Mouse (Mus musculus): ENCODE measurements around the gene Nudt6. TPM values are rescaled to one million over a fixed set of nuclear protein-coding genes. Genes with fewer than 3 reads are reported as not detected.
A peak's percentile ranks its signal among the peaks of the same experiment; 100 is the strongest.

Gene Nudt6
- polyA plus RNA-seq, 1 experiment from 2014 or later, result 7.1 TPM

DNA sequence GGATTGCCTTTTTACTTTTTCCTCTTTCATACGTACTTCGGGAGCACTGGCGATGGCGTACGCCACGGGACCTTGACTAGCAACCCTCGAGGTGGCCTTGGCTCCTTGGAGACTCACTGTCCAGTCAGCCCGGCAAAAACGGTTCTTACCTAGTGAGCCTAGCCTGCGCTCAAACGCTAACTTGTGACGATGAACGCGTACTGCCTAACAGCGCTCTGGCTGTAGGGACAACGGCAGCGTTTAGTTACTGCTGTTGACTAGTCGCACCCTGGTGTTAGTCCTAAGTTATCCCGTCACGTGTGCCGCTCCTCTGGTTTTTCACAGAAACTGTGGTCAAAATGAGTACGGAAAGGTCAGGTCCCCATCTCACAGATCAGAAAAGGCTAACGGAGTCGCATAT lies 630 bp upstream of the Nudt6 start:
- Histone ChIP-seq H3K27ac (ENCODE audit: low read length) (peak overlapping the region; percentile 93), H3K9me3 (ENCODE audit: control insufficient read depth, low read depth, low read length) (no peaks in the 10 kb centered on the region), H3K27me3 (ENCODE audit: control insufficient read depth, insufficient read depth, low read length) (no peaks in the 10 kb centered on the region), H3K9ac (replicated peaks; ENCODE audit: low read depth, low read length) (peak overlapping the region; percentile 69), H3K36me3 (ENCODE audit: control insufficient read depth, insufficient read depth, low read length) (peaks cover 8% of the 10 kb centered on the region; the same call in 1 of the 2 replicates), H3K4me2 (replicated peaks; ENCODE audit: low read depth, low read length) (peak overlapping the region; percentile 83), H3K4me1 (ENCODE audit: control insufficient read depth, insufficient read depth, low read length) (peaks cover 12% of the 10 kb centered on the region), H3K4me3 (ENCODE audit: low read depth, low read length) (peak overlapping the region; percentile 94)
- WGBS, result under 1% methylated on average over 24 of the region's 24 CpGs
- no peak for ATAC-seq (ENCODE audit: insufficient number of reproducible peaks, insufficient read depth, low FRiP score, low read depth)

DNA sequence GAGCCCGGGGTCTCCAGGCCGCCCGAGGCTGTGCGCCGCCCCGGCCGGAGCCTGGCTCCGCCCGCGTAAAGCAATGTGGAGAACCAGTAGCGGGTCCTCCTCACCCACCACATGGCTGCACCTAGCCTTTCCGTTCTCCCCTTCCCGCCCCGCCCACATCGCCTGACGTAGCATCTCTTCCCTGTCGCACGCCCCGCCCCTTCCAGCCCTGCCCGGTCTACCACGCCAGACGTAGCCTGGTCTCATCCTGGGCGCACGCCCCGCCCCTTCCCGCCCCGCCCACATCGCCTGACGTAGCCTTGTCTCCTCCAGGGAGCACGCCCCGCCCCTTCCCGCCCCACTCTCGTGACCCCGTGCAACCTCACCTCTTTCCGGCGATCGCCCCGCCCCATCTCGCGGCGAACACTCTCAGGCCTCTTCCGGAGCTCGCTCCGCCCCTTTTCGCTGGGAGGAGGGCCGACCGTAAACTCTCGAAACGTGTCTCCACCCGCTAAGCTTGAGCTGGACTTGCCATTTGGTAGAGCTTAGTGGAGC lies 486 bp downstream of the Nudt6 start, which contains the start of gene Spata5:
TSS of gene Spata5 (plus strand) at position 439 of the 534 bp plus-strand sequence.
- peak; percentile 95 for ATAC-seq (ENCODE audit: insufficient number of reproducible peaks, insufficient read depth, low FRiP score, low read depth)

DNA sequence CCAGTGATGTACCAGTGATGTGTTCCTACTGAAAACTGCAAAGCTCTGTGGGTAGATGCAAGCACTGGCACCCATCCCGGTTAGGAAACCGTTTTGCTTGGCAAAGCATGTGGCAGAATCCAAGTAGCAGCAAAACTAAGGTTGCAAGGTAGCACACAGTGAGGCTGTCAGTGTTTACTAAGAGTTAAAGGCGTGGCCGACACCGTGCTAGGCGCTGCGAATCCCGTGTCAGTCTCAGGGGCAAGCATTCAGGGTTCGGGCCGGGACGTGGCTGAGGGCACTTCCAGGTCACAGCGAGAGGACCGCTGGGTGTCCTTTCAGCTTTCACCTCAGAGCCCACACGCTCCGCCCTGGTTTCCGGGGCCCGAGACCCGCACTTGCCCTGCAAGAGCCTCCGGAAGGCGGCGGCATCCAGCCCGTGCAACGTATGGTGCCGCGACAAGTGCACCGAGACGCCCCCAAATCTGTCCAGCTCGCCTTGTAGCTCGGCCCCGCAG lies 1.0 kb downstream of the Nudt6 start:
- Histone ChIP-seq H3K9ac (replicated peaks; ENCODE audit: low read depth, low read length) (peak overlapping the region; percentile 49), H3K4me1 (ENCODE audit: control insufficient read depth, insufficient read depth, low read length) (peaks cover 12% of the 10 kb centered on the region), H3K36me3 (ENCODE audit: control insufficient read depth, insufficient read depth, low read length) (no peaks in the 10 kb centered on the region), H3K4me2 (replicated peaks; ENCODE audit: low read depth, low read length) (peak overlapping the region; percentile 84), H3K27me3 (ENCODE audit: control insufficient read depth, insufficient read depth, low read length) (no peaks in the 10 kb centered on the region), H3K4me3 (ENCODE audit: low read depth, low read length) (peak overlapping the region; percentile 54), H3K27ac (ENCODE audit: low read length) (peak overlapping the region; percentile 77), H3K9me3 (ENCODE audit: control insufficient read depth, low read depth, low read length) (no peaks in the 10 kb centered on the region)
- ATAC-seq (ENCODE audit: insufficient number of reproducible peaks, insufficient read depth, low FRiP score, low read depth), result no peak; the same call in 1 of the 2 replicates
- under 1% methylated on average over 30 of the region's 30 CpGs for WGBS

More for the DNA sequence above, 486 bp downstream of the Nudt6 start, which contains the start of gene Spata5:
- peaks cover 12% of the 10 kb centered on the region for H3K4me1 ChIP-seq (ENCODE audit: control insufficient read depth, insufficient read depth, low read length)
- peak within 1 kb of the TSS; percentile 69 for H3K9ac ChIP-seq (replicated peaks; ENCODE audit: low read depth, low read length)
- 0 out of 2 replicates have a peak, but pooled peaks cover under 1% of the 10 kb centered on the region for H3K36me3 ChIP-seq (ENCODE audit: control insufficient read depth, insufficient read depth, low read length)
- H3K9me3 ChIP-seq (ENCODE audit: control insufficient read depth, low read depth, low read length), result no peaks in the 10 kb centered on the region
- H3K4me2 ChIP-seq (replicated peaks; ENCODE audit: low read depth, low read length), result peak within 1 kb of the TSS; percentile 84
- under 1% methylated on average over 48 of the region's 50 CpGs for WGBS
- H3K27ac ChIP-seq (ENCODE audit: low read length), result peak within 1 kb of the TSS; percentile 93
- peak within 1 kb of the TSS; percentile 94 for H3K4me3 ChIP-seq (ENCODE audit: low read depth, low read length)
- no peaks in the 10 kb centered on the region for H3K27me3 ChIP-seq (ENCODE audit: control insufficient read depth, insufficient read depth, low read length)

DNA sequence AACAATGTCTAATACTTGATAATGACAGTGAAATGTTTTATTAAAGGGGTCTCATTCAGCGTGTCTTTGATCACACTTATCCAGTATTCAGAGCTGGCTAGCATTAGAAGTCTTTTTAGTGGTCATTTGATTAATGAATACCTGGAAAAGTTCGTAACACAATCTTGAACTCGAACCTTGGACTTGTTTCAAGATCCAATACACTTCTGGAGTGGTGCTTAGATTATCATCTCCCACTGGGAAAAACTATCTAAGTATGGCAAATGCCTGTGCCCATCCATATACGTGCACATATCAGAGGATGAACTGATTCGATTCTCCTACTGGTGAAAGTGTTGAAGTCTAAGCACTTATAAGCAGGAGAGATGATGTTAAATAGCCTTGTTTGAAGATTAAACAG lies 1.7 kb downstream of the Nudt6 start:
- 72% methylated on average over 5 of the region's 5 CpGs for WGBS
- peaks cover 12% of the 10 kb centered on the region for H3K4me1 ChIP-seq (ENCODE audit: control insufficient read depth, insufficient read depth, low read length)
- H3K9ac ChIP-seq (replicated peaks; ENCODE audit: low read depth, low read length), result no peak overlapping the region
- peak overlapping the region; percentile 84 for H3K4me2 ChIP-seq (replicated peaks; ENCODE audit: low read depth, low read length)
- H3K9me3 ChIP-seq (ENCODE audit: control insufficient read depth, low read depth, low read length), result no peaks in the 10 kb centered on the region
- no peaks in the 10 kb centered on the region for H3K27me3 ChIP-seq (ENCODE audit: control insufficient read depth, insufficient read depth, low read length)
- H3K27ac ChIP-seq (ENCODE audit: low read length), result peak overlapping the region; percentile 77; the same call in 1 of the 2 replicates
- H3K36me3 ChIP-seq (ENCODE audit: control insufficient read depth, insufficient read depth, low read length), result no peaks in the 10 kb centered on the region
- H3K4me3 ChIP-seq (ENCODE audit: low read depth, low read length), result peak overlapping the region; percentile 54; the same call in 1 of the 2 replicates
- no peak for ATAC-seq (ENCODE audit: insufficient number of reproducible peaks, insufficient read depth, low FRiP score, low read depth)

DNA sequence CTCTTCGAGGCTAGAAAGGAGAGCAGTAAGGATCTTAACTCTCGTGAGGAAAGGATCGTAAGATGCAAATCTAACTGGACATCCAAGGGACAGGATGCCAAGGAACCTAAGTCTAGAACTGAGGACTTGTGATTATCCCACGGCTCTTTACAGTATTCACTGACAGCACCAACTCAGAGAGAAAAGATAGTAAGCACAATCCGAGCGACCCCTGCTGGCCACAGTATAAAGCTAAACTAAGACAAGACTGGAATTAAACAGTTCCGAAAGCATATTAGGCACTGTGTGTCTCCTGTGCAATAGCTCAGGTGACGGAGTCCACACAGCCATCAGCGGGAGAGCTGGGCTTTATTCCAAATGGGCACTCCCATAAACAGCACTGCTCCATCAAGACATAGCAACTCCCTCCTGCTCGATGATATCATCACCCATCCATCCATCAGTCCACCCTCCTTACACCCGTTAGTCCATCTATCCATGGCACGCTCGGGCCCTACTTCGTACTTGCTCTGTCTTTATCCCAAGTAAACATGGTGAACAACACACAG lies 5.5 kb downstream of the Nudt6 start:
- Histone ChIP-seq H3K27ac (ENCODE audit: low read length) (no peak overlapping the region), H3K27me3 (ENCODE audit: control insufficient read depth, insufficient read depth, low read length) (no peaks in the 10 kb centered on the region), H3K9ac (replicated peaks; ENCODE audit: low read depth, low read length) (no peak overlapping the region), H3K9me3 (ENCODE audit: control insufficient read depth, low read depth, low read length) (no peaks in the 10 kb centered on the region), H3K4me2 (replicated peaks; ENCODE audit: low read depth, low read length) (no peak overlapping the region), H3K4me1 (ENCODE audit: control insufficient read depth, insufficient read depth, low read length) (peaks cover 5% of the 10 kb centered on the region; the same call in 1 of the 2 replicates), H3K36me3 (ENCODE audit: control insufficient read depth, insufficient read depth, low read length) (no peaks in the 10 kb centered on the region), H3K4me3 (ENCODE audit: low read depth, low read length) (no peak overlapping the region)
- ATAC-seq (ENCODE audit: insufficient number of reproducible peaks, insufficient read depth, low FRiP score, low read depth), result no peak
- WGBS, result 47% methylated on average over 14 of the region's 14 CpGs

DNA sequence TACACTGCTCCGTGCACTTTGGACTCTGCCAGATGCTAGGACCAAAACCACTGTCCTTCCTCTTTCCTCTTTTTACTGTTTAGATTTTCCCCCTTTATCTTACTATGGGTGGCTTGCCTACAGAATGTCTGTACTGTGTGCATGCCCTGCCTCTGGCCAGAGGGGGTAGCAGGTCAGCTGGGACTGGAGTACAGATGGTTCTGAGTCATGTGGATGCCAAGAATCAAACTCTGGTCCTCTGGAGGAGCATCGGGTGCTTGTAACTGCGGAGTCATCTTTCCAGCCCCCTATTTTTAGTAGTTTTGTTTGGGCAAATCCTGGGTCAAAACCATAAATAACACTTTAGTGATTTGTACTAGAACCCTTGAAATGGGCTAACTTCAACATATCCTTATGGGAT lies 6.6 kb downstream of the Nudt6 start:
- Histone ChIP-seq H3K27me3 (ENCODE audit: control insufficient read depth, insufficient read depth, low read length) (no peaks in the 10 kb centered on the region), H3K4me3 (ENCODE audit: low read depth, low read length) (no peak overlapping the region), H3K4me1 (ENCODE audit: control insufficient read depth, insufficient read depth, low read length) (peaks cover under 1% of the 10 kb centered on the region; the same call in 1 of the 2 replicates), H3K4me2 (replicated peaks; ENCODE audit: low read depth, low read length) (no peak overlapping the region), H3K9ac (replicated peaks; ENCODE audit: low read depth, low read length) (no peak overlapping the region), H3K9me3 (ENCODE audit: control insufficient read depth, low read depth, low read length) (no peaks in the 10 kb centered on the region), H3K27ac (ENCODE audit: low read length) (no peak overlapping the region), H3K36me3 (ENCODE audit: control insufficient read depth, insufficient read depth, low read length) (no peaks in the 10 kb centered on the region)
- ATAC-seq (ENCODE audit: insufficient number of reproducible peaks, insufficient read depth, low FRiP score, low read depth), result no peak
- 86% methylated on average over 3 of the region's 3 CpGs for WGBS

DNA sequence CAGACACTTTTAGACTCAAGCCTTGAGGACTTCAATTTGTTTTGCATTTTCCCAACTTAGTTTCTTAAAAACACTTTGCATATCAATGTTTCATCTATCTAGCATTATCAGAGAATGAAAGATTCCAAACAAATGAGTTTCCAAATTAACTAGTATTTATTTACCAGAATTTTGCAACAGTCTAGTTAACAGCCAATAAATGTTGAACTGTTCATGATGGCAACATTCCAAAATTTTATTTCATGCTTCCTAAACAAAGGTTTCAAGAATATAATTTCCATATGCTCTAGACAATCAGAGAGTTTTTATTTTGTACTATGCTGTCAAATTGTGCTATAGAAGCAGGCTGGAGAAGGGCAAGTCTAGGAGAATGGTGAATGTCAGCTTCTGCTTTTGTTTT lies 12.4 kb downstream of the Nudt6 start:
- no peak for ATAC-seq (ENCODE audit: insufficient number of reproducible peaks, insufficient read depth, low FRiP score, low read depth)
- Histone ChIP-seq H3K9ac (replicated peaks; ENCODE audit: low read depth, low read length) (no peak overlapping the region), H3K4me3 (ENCODE audit: low read depth, low read length) (no peak overlapping the region), H3K27me3 (ENCODE audit: control insufficient read depth, insufficient read depth, low read length) (no peaks in the 10 kb centered on the region), H3K4me2 (replicated peaks; ENCODE audit: low read depth, low read length) (no peak overlapping the region), H3K36me3 (ENCODE audit: control insufficient read depth, insufficient read depth, low read length) (no peaks in the 10 kb centered on the region), H3K27ac (ENCODE audit: low read length) (no peak overlapping the region), H3K9me3 (ENCODE audit: control insufficient read depth, low read depth, low read length) (no peaks in the 10 kb centered on the region), H3K4me1 (ENCODE audit: control insufficient read depth, insufficient read depth, low read length) (no peaks in the 10 kb centered on the region)

DNA sequence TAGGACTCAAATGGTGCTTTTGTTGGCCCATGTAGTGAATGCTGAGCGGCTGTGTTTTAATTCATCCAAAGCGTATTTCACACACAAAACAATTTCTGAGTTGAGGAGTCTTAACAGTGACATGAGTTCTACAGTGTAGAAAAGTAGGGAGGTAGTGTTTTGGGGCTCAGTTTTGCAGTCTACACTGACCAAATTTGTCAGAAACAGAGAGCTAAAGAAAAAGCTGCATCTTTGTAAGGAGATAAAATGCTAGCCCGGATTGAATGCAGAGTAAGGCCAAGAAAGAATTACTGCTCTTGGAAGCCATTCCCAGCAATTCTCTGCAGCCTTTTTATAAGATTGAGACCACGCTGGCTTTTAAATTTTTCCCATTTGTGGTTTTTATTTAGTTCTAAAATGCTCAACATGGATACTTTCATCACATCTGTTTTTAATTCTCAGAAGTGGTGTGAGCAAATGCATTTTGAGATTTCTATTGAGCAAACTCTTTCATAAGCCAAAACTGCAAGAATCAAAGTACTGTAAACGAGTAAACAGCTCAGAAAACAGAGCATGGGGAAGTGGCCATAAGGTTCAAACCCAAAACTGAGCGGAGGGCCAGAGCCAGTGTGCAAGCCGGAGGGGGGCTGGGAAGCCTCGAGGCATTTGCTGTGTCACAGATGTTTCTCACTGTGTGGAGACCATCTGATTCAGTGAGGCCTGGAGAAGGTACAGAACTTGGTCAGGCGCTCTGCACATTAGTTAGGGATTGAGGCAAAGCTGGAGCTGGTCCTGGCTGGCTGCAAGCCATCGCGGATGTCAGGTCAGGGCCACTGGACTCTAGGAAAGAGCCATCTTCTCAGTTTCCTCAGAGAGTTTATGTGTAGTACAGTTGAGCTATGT lies 18.0 kb downstream of the Nudt6 start:
- Histone ChIP-seq H3K4me1 (ENCODE audit: control insufficient read depth, insufficient read depth, low read length) (0 out of 2 replicates have a peak, but pooled peaks cover 9% of the 10 kb centered on the region), H3K27me3 (ENCODE audit: control insufficient read depth, insufficient read depth, low read length) (no peaks in the 10 kb centered on the region), H3K27ac (ENCODE audit: low read length) (peak overlapping the region; percentile 16; the same call in 1 of the 2 replicates), H3K9ac (replicated peaks; ENCODE audit: low read depth, low read length) (no peak overlapping the region), H3K9me3 (ENCODE audit: control insufficient read depth, low read depth, low read length) (no peaks in the 10 kb centered on the region), H3K4me3 (ENCODE audit: low read depth, low read length) (no peak overlapping the region), H3K4me2 (replicated peaks; ENCODE audit: low read depth, low read length) (no peak overlapping the region), H3K36me3 (ENCODE audit: control insufficient read depth, insufficient read depth, low read length) (no peaks in the 10 kb centered on the region)
- ATAC-seq (ENCODE audit: insufficient number of reproducible peaks, insufficient read depth, low FRiP score, low read depth), result 0 out of 2 replicates have a peak, but pooled peaks have one; percentile 28
- 79% methylated on average over 11 of the region's 11 CpGs for WGBS

Data from stomach, embryonic 14.5 days (tissue).